Mouse (Mus musculus): ENCODE measurements around the gene Ifitm5. TPM values are rescaled to one million over a fixed set of nuclear protein-coding genes. Genes with fewer than 3 reads are reported as not detected.

The Ifitm5 gene
- total RNA-seq (2014; rRNA removed) (0.86 TPM in 1 of 2 replicates, not detected in the other), polyA plus RNA-seq (2015; fragmentation: Nextera tagmentation; extraction: Ambion mirVana) (0.28 and 0.45 TPM in 2 replicates)

DNA sequence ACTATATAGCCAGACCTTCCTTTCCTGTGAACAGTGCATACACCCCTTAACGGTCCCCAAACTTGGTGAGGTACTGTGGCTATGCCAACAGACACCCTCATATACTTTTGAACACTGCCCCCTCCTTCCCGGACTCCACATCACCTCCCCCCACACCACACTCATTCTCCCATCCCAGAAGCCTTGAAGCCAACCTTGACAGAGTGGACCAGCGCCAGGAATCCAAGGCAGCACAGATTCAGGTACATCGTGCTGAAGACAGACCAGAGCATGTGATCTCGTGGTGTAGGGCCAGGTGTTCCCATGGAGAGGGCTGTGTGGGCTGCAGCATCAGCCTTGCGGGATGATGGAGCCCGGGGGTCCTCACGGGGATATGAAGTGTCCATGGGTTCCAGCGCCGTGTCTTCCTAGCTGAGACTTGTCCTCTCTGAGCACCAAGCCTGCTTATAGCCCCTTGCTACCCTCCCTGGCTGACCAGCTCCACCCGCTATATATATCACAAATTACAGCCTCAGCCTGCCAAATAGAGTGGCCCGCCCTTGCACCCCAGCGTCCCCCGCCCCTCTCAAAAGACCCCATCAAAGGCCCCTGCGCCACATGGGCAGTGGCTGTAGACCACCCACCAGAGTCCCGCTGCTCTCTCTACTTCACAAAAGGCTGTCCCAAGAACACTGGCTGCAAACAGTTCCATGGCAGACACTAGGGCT, at the start of gene Ifitm5:
Gene Ifitm5 (minus strand): TSS at position 468 of the 707 bp plus-strand sequence.
- Histone ChIP-seq H3K4me2 (ENCODE audit: low read depth) (no peak within 1 kb of the TSS), H3K9ac (no peak within 1 kb of the TSS), H3K4me3 (ENCODE audit: low read depth, low read length) (no peak within 1 kb of the TSS), H3K27me3 (ENCODE audit: insufficient read depth, low read length) (no peaks in the 10 kb centered on the region), H3K36me3 (ENCODE audit: insufficient read depth) (no peaks in the 10 kb centered on the region), H3K4me1 (ENCODE audit: insufficient read depth) (no peaks in the 10 kb centered on the region), H3K27ac (ENCODE audit: low read depth, low read length) (no peak within 1 kb of the TSS), H3K9me3 (ENCODE audit: low read length) (no peaks in the 10 kb centered on the region)
- DNase-seq: no peak
- TF ChIP-seq CTCF (IDR thresholded peaks at IDR 0.05; ENCODE audit: low read depth): no peak
- 67% methylated on average over 16 of the region's 16 CpGs for WGBS
- ATAC-seq: no peak

DNA sequence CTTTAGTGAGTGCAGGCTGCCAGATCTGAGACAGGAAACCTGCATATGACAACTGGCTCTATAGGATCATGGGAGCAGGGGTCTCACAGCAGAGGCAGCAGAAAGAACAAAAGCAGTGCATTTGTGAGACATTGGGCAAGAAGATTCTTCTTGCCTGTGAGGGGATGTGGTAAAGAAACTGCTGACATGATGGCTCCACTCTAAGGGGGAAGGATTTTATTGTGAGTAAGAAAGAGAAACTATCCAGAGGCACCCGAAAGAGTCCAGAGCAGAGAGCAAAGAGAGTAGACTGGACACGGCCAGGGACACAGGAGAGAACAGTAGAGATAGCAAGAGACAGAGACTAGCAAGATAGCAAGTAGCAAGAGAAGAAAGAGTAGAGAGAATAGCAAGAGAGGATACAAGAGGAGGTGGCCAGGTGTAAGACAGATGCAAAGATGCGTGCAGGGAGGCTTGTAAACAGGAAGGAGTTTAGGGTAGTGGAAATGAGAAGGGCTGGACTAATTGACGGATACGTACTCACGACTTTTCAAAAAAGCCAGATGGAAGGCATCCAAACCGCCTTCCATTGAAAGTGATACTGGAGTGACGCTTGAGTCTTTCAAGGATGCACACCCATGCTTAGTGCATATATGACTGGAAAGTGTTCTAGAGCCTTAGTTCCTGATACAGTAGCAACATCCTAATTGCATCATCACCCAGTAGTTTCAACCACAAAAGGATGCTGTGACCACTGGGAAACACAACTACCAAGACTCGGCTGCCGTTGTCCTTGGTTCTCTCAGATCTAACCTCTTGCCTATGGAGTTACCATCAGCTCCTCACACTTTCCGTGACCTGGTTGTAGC, 49.0 kb upstream of the Ifitm5 start:
- no peak for TF ChIP-seq CTCF (IDR thresholded peaks at IDR 0.05; ENCODE audit: low read depth)
- WGBS: 89% methylated on average over 11 of the region's 11 CpGs
- Histone ChIP-seq H3K9me3 (ENCODE audit: low read length) (no peaks in the 10 kb centered on the region), H3K4me2 (ENCODE audit: low read depth) (no peak overlapping the region), H3K4me3 (ENCODE audit: low read depth, low read length) (no peak overlapping the region), H3K9ac (no peak overlapping the region), H3K36me3 (ENCODE audit: insufficient read depth) (no peaks in the 10 kb centered on the region), H3K4me1 (ENCODE audit: insufficient read depth) (no peaks in the 10 kb centered on the region), H3K27me3 (ENCODE audit: insufficient read depth, low read length) (no peaks in the 10 kb centered on the region), H3K27ac (ENCODE audit: low read depth, low read length) (no peak overlapping the region)
- no peak for DNase-seq
- ATAC-seq: no peak

DNA sequence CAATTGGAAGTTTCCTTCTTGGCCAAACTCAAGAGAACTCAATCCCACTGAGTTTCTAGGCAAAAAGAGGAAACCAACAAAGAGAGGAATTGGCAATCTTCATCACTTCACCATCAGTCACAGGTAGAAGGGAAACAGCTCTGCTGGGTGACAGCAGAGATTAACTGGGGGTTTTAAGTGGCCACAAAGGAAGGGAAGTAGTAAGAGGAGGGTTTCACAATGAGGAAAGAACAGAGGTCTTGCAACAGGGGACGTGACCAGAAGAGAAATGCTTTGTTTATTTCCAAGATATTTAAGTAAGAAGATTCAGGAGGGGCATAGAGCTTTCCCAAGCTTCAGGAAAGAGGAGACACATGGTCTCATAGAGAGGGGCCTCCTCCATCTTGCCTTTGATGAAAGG, 47.7 kb upstream of the Ifitm5 start:
- Histone ChIP-seq H3K36me3 (ENCODE audit: insufficient read depth) (no peaks in the 10 kb centered on the region), H3K4me3 (ENCODE audit: low read depth, low read length) (no peak overlapping the region)
- 58% methylated on average over 1 of the region's 1 CpGs for WGBS

DNA sequence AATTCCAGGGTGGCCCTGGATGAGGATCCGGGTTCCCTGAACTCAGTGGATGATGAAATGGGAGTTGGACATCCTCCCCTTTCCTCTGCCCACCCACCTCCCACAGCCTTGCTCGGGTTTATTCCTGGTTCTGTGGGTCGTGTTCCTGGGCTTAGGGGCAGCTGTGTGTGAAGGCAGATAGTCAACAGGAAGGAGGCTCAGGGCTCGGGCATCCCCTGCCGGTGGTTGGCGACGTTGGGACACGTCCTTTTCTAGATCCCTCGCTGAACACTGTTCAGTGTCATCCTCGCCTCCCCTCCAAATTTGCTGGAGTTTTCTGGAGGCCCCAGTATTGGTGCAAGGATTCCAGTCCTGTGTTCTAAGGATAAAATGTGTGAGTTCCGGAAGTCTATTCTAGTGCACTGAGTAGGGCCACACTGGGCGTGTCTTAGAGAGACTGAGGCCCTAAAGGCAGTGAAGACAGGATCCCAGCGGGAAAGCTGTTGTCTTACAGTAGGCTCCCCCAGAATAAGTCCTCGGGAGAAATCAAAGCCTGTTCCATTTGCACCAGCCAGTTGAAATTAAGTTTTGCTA, 41.1 kb upstream of the Ifitm5 start:
- Histone ChIP-seq H3K9me3 (ENCODE audit: low read length) (no peaks in the 10 kb centered on the region), H3K4me1 (ENCODE audit: insufficient read depth) (no peaks in the 10 kb centered on the region), H3K36me3 (ENCODE audit: insufficient read depth) (no peaks in the 10 kb centered on the region), H3K9ac (no peak overlapping the region), H3K27me3 (ENCODE audit: insufficient read depth, low read length) (no peaks in the 10 kb centered on the region), H3K4me3 (ENCODE audit: low read depth, low read length) (no peak overlapping the region), H3K27ac (ENCODE audit: low read depth, low read length) (no peak overlapping the region), H3K4me2 (ENCODE audit: low read depth) (no peak overlapping the region)
- no peak for TF ChIP-seq CTCF (IDR thresholded peaks at IDR 0.05; ENCODE audit: low read depth)
- 93% methylated on average over 14 of the region's 14 CpGs for WGBS
- DNase-seq (no peak), ATAC-seq (no peak)

More for the DNA sequence above, 47.7 kb upstream of the Ifitm5 start:
- DNase-seq: no peak
- Histone ChIP-seq H3K4me2 (ENCODE audit: low read depth) (no peak overlapping the region), H3K4me1 (ENCODE audit: insufficient read depth) (no peaks in the 10 kb centered on the region), H3K9ac (no peak overlapping the region), H3K9me3 (ENCODE audit: low read length) (no peaks in the 10 kb centered on the region), H3K27me3 (ENCODE audit: insufficient read depth, low read length) (no peaks in the 10 kb centered on the region), H3K27ac (ENCODE audit: low read depth, low read length) (no peak overlapping the region)
- ATAC-seq: no peak
- TF ChIP-seq CTCF (IDR thresholded peaks at IDR 0.05; ENCODE audit: low read depth): no peak

DNA sequence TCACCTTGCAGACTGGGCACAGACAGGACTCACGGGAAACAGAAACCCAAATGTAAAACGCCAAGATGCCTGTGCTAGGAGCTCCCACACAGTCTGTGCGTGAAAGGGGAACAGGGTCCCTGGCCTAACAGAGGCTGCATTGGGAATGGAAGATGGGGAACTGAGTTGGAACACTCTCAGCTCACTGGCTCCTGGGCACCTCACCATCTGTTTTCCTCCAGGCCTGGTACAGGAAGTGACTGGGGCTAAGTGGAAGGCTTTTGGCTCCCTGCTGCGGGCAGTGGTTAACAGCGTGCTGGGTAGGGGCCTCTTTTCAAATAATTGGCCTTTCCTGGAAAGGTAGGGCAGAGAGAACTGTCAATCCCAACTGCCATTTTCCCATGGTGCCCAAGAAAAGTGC, 40.5 kb upstream of the Ifitm5 start:
- WGBS: 74% methylated on average over 5 of the region's 5 CpGs
- DNase-seq (no peak), ATAC-seq (no peak)
- no peak for TF ChIP-seq CTCF (IDR thresholded peaks at IDR 0.05; ENCODE audit: low read depth)
- Histone ChIP-seq H3K4me3 (ENCODE audit: low read depth, low read length) (no peak overlapping the region), H3K4me2 (ENCODE audit: low read depth) (no peak overlapping the region), H3K9ac (no peak overlapping the region), H3K9me3 (ENCODE audit: low read length) (no peaks in the 10 kb centered on the region), H3K36me3 (ENCODE audit: insufficient read depth) (no peaks in the 10 kb centered on the region), H3K27me3 (ENCODE audit: insufficient read depth, low read length) (no peaks in the 10 kb centered on the region), H3K4me1 (ENCODE audit: insufficient read depth) (no peaks in the 10 kb centered on the region), H3K27ac (ENCODE audit: low read depth, low read length) (no peak overlapping the region)

DNA sequence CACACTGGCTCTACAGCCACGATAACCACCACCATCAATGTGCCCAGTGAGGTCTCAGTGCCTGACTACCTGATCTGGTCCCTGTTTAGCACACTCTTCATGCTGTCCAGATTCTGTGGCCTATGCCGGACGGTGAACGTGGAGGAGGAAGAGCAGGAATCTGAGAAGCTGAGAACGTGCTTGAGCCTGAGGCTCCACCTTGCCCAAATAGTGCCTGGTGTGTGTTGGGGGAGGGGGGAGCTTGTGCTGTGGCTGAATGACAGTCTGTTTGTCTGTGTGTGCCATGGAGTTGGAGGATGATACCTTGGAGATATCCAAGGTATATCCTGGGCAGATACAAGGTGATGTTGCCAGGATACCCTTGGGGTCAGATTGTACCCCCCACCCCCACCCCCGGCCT, 40.1 kb upstream of the Ifitm5 start:
- no peak for DNase-seq
- Histone ChIP-seq H3K4me3 (ENCODE audit: low read depth, low read length) (no peak overlapping the region), H3K4me2 (ENCODE audit: low read depth) (no peak overlapping the region), H3K9ac (no peak overlapping the region), H3K36me3 (ENCODE audit: insufficient read depth) (no peaks in the 10 kb centered on the region), H3K4me1 (ENCODE audit: insufficient read depth) (no peaks in the 10 kb centered on the region), H3K9me3 (ENCODE audit: low read length) (no peaks in the 10 kb centered on the region), H3K27me3 (ENCODE audit: insufficient read depth, low read length) (no peaks in the 10 kb centered on the region), H3K27ac (ENCODE audit: low read depth, low read length) (no peak overlapping the region)
- TF ChIP-seq CTCF (IDR thresholded peaks at IDR 0.05; ENCODE audit: low read depth): no peak
- ATAC-seq: no peak
- WGBS: 77% methylated on average over 6 of the region's 6 CpGs

DNA sequence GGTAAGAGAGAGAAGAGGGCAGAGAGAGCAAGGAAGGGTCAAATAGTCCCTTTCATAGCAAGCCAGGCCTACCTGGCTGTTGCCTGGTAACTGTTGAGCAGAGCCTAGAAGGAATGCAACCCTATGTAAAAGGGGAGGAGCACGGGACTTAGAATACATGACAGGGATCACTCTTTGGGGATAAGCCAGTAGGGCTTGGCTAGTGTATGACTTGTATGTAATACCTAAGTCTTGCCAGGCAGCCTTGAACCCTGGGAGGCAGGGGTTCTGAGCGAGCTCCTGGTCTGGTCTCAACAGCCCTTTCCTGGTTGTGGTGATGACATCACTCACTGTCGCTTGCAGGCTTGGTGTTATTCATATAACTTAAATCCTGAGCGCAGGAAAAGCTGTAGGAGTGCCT, 38.9 kb upstream of the Ifitm5 start:
- H3K9me3 ChIP-seq (ENCODE audit: low read length): no peaks in the 10 kb centered on the region
- no peak overlapping the region for H3K4me3 ChIP-seq (ENCODE audit: low read depth, low read length)
- no peak overlapping the region for H3K4me2 ChIP-seq (ENCODE audit: low read depth)
- TF ChIP-seq CTCF (IDR thresholded peaks at IDR 0.05; ENCODE audit: low read depth): no peak
- no peaks in the 10 kb centered on the region for H3K27me3 ChIP-seq (ENCODE audit: insufficient read depth, low read length)
- DNase-seq (no peak), ATAC-seq (no peak)
- H3K36me3 ChIP-seq (ENCODE audit: insufficient read depth): no peaks in the 10 kb centered on the region
- no peaks in the 10 kb centered on the region for H3K4me1 ChIP-seq (ENCODE audit: insufficient read depth)
- 83% methylated on average over 4 of the region's 4 CpGs for WGBS
- H3K27ac ChIP-seq (ENCODE audit: low read depth, low read length): no peak overlapping the region
- H3K9ac ChIP-seq: no peak overlapping the region
